Comparison of ENCODE assay signal across 8 mouse cellular contexts in genomic region chr13:92986719-92987553, GRCm38 (mm10).
A peak's percentile ranks its signal among the peaks of the same experiment; 100 is the strongest.
DNase-seq lines count a peak whose midpoint lies in the region; ATAC-seq and TF ChIP-seq lines count a peak whose summit lies in the region.

No protein-coding gene starts in this region.

- H3K4me1 ChIP-seq in heart, embryonic 10.5 days, result peaks cover 12% of the 10 kb centered on the region; the same call in 1 of the 2 replicates
- H3K4me1 ChIP-seq in liver, adult 2 months (ENCODE audit: control insufficient read depth, insufficient read depth, low read length), result no peaks in the 10 kb centered on the region
- H3K4me1 ChIP-seq in stomach, embryonic 15.5 days, result no peaks in the 10 kb centered on the region

- no peaks in the 10 kb centered on the region for H3K36me3 ChIP-seq in heart, embryonic 10.5 days
- no peaks in the 10 kb centered on the region for H3K36me3 ChIP-seq in liver, adult 2 months (ENCODE audit: control insufficient read depth, insufficient read depth, low read length)
- H3K36me3 ChIP-seq in stomach, embryonic 15.5 days, result no peaks in the 10 kb centered on the region

- ATAC-seq in stomach, embryonic 15.5 days (ENCODE audit: insufficient read depth, low FRiP score, low read depth), result no peak

- peak; percentile 77 for DNase-seq in 3T3-L1 (ENCODE audit: low read depth, low spot score)
- DNase-seq in adrenal gland, postnatal 10 days, result peak; percentile 88
- DNase-seq in embryo, embryonic 9.5 days (ENCODE audit: extremely low spot score), result peak; percentile 73
- DNase-seq in heart, embryonic 10.5 days (ENCODE audit: low spot score), result peak; percentile 84
- peak; percentile 75 for DNase-seq in kidney, adult 9 months
- peak; percentile 34 for DNase-seq in liver, adult 2 months (ENCODE audit: extremely low read depth, low read depth, low spot score)
- peak; percentile 84 for DNase-seq in naive thymus-derived CD4-positive, alpha-beta T cell, adult 2 months (ENCODE audit: low read depth)

- WGBS in heart, embryonic 10.5 days, result 47% methylated on average over 17 of the region's 17 CpGs
- WGBS in liver, adult 2 months, result 41% methylated on average over 17 of the region's 17 CpGs
- 45% methylated on average over 17 of the region's 17 CpGs for WGBS in stomach, embryonic 15.5 days

- no peaks in the 10 kb centered on the region for H3K79me2 ChIP-seq in liver, adult 2 months (ENCODE audit: control insufficient read depth, insufficient read depth, low read length)

- TF ChIP-seq CTCF in liver, adult 2 months (IDR thresholded peaks at IDR 0.05; ENCODE audit: low read depth, low read length), result peak; percentile 96

- TF ChIP-seq POLR2A in liver, adult 2 months (IDR thresholded peaks at IDR 0.05; ENCODE audit: extremely low read depth, insufficient read depth, low read length), result no peak

- H3K27ac ChIP-seq in heart, embryonic 10.5 days, result peak overlapping the region; percentile 37; the same call in 1 of the 2 replicates
- no peak overlapping the region for H3K27ac ChIP-seq in liver, adult 2 months (replicated peaks; ENCODE audit: insufficient read depth, low read depth, low read length)
- H3K27ac ChIP-seq in stomach, embryonic 15.5 days, result no peak overlapping the region

- no peaks in the 10 kb centered on the region for H3K27me3 ChIP-seq in heart, embryonic 10.5 days (ENCODE audit: insufficient read depth, poor library complexity, severe bottlenecking)
- no peaks in the 10 kb centered on the region for H3K27me3 ChIP-seq in liver, adult 2 months (ENCODE audit: control insufficient read depth, insufficient read depth, low read length)
- no peaks in the 10 kb centered on the region for H3K27me3 ChIP-seq in stomach, embryonic 15.5 days (replicated peaks)

- no peak overlapping the region for H3K9ac ChIP-seq in liver, adult 2 months (ENCODE audit: low read depth, low read length)
- no peak overlapping the region for H3K9ac ChIP-seq in stomach, embryonic 15.5 days

- H3K9me3 ChIP-seq in heart, embryonic 10.5 days, result no peaks in the 10 kb centered on the region
- H3K9me3 ChIP-seq in stomach, embryonic 15.5 days, result no peaks in the 10 kb centered on the region

- peak overlapping the region; percentile 49 for H3K4me3 ChIP-seq in heart, embryonic 10.5 days
- H3K4me3 ChIP-seq in liver, adult 2 months (ENCODE audit: insufficient read depth, low read depth, low read length), result no peak overlapping the region
- H3K4me3 ChIP-seq in stomach, embryonic 15.5 days (replicated peaks), result peak overlapping the region; percentile 11; the same call in 1 of the 2 replicates

- H3K4me2 ChIP-seq in stomach, embryonic 15.5 days, result peak overlapping the region; percentile 48

Comparison
In these comparisons a context has a peak if more than half of its experiments do, and no peak if none do; other contexts are left out.
1. DNase-seq: peak in every context shown above with its lines; median percentile 88 in adrenal gland, postnatal 10 days; 84 in heart, embryonic 10.5 days; 84 in naive thymus-derived CD4-positive, alpha-beta T cell, adult 2 months; 77 in 3T3-L1; 75 in kidney, adult 9 months; 73 in embryo, embryonic 9.5 days; 34 in liver, adult 2 months.